Mouse (Mus musculus): ENCODE data around the gene Cldn9. TPM values are rescaled to one million over a fixed set of nuclear protein-coding genes. Genes with fewer than 3 reads are reported as not detected.

Cldn9 gene
- polyA plus RNA-seq (2012; rRNA removed) = not detected in 2 replicates

DNA sequence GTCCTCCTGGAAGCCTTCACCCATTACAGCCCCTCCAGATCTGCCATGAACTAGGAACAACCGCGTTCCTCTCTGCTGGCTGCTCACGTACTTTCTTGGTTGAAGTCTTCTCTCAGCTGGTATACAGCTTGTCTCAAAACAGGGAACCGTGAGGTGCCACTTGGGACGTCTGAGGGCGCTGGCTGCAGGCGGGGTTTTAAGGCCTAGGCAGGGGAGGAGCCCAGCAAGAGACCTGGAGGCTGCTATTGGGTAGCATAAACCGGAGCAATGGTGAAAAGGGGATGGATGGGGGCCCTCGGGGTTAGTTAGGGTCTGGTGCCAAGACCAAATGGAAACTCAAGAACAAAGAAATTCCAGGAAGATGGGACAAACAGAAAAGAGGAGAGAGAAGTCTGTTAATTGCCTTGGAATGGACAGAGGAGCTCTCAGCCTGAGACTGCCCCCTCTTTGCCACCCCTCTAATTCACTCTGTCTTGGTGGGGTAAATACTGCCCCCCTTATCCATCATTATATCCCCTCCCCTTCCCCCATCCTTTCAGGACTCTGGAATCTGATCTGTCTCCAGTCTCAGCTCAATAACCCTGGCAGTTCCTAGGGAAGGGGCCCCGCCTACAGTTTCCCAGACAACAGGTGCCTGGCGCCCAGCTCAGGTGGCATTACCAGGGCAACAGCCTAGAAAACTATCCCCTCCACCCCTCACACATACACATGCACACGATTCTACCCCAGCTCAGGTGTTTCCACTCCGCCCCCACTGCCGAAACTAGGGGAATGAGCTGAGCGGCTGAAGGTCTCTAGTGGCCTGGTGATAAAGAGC, at the start of gene Cldn9:
Gene Cldn9 (minus strand): TSS at position 171 of the 817 bp plus-strand sequence.

DNA sequence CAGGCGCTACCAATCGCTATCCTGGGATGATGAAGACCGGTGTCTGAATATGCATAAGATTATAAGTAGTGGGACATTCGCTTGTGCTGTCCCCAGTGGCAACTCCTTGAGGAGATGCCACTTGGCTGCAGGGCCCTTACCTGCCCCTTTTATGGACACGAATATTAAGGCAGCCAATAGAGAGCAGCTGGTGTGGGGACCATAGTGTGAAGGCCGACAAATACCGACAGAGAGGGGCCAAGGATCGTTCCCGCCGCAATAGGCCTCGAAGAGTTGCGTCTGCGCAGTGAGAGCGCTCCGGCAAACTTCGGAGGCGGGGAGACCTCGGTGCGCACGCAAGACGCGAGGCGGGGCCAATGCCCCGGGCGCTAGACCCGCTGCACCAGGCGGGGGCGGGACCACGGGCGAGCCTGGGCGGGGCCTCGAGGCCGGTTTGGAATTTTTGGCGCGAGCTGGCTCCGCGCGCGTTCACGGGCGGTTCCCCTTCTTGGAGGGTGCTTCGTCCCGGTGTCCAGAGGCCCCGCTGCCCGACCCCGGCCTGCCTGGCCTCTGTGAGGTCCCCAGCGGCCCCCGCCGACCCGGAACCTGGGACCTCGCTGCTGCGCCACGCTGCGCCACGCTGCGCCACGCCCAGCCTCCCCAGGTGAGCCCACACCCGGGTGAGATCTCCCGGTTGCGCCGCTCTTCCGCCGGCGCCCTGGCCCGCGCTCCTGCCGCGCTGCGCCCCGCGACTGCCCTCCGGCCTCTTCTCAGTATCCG, 42.4 kb upstream of the Cldn9 start, which contains the start of gene Pkmyt1:
Gene Pkmyt1 (plus strand): TSS at position 338 of the 759 bp plus-strand sequence.

DNA sequence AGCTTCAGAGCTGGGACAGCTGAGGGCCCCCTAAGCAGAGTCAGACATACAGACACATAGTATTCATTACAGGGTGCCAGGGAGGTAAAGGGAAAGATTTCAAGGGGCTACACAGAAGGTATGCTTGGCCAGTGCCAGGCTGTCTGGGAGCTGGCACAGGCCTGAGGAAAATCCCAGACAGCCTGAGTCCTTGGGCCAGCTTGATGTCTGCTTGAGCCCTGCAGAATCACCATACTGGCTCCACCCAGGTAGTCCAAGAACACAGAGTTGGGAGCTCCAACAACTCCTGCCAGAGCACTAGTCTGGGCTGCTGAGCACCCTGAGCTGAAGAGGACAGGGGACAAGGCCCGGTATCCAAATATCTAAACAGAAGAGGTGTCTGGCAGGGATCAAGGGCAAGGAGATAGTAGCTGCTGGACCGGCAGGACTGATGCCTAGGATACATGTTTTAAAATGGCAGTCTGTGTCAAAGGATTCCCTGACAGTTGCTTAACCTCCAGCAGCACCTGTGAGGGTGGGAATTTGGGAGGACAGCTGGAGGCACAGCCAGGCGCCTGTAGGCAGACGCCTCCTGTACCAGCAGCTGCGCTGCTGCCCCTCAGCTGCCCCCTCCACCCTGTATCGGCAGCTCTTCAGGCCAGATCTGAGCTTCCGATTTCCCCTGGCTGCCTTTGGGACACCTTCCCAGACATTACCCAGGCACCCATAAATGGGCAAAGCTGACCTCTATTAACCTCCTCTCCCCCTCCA, 38.7 kb upstream of the Cldn9 start, which contains the start of gene 1520401A03Rik:
Gene 1520401A03Rik (minus strand): TSS at position 408 of the 750 bp plus-strand sequence.

DNA sequence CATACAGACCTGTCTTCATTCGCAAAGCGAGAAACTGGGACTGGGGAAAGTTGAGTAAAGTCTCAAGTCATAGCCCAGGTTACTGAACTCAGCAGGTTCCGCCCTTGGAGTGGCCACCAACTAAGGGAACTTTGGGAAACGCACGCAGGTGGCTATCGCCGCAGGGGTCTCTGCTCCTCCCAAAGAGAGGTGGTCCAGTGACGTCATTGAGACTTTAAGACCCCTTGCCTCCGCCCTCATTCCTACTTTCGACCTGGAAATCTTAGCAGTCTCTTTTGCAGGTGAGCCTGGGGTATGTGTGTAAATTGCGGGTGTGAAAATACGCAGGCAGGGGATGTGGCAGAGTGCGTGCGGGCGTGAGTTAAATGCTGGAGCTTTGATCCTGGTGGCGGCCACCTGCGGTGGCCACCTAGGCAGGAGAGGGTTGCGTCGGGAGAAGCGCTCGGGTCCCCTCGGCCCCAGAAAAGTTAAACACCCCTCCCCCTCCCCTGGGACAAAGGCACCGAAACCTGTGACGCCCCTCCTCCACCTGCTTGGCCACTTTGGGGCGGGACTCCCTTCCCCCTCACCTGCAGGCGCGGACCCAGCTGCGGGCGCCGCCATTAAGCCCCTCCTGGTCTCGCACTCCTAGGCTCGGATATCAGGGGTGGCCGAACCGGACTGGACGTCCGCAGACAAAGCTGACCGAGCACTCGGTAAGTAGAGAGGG, 4.5 kb downstream of the Cldn9 start, which contains the start of gene Cldn6:
Gene Cldn6 (plus strand): TSS at position 123 of the 709 bp plus-strand sequence.

DNA sequence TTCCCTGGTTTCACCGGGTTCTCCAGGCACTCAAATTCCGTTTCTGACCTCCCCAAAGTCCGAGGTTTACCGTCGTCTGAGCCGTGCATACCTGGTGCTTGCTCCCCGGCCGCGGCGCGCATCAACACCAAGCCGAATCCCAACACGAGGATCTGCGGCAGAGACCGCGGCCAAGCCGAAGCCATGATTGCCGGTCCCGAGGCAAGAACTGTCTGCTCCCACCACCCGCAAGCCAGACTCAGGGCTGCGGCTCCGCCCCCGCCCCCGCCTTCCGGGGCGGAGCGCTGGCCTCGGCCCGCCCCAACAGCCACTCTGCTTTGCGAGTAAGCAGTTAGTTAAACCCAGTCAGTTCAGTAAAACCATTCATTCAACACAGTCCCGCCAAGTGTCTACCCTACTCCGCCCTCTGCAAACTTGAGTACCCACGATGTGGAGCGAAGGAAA, 6.6 kb downstream of the Cldn9 start, which contains the start of gene Tnfrsf12a:
Gene Tnfrsf12a (minus strand): TSS at position 233 of the 444 bp plus-strand sequence.

DNA sequence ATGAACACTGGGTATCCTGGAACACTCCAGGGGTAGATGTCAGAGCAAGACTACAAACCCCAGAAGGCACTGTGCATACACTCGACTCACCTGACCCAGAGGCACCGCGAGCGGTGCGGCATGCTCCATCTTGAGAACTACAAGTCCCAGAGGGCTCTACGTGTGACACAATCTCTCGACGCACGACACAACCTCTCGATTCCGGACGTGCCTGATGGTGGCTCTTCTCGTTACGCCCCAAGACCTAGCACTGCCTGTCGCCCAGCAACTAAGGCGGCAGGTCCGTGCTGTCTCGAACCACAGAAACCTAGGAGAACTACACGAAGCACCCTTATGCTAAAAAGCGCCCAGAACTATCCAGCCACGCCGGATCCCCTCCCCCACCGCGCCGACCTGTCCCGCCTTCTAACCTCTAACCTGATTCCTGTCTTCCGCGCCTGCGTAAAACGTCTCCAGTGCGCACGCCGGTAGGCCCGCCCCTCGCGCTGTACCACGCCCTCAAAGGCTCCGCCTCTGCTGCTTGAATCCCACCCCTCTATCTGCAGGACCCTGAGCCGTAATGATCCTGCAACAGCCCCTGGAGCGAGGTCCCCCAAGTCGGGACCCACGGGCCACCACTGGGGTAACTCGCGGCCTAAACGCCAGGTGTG, 10.3 kb downstream of the Cldn9 start, which contains the start of the genes Hcfc1r1 and Thoc6:
Gene Hcfc1r1 (plus strand): TSS at position 173 of the 650 bp plus-strand sequence.
Gene Thoc6 (minus strand): TSS at position 459 of the 650 bp plus-strand sequence.

DNA sequence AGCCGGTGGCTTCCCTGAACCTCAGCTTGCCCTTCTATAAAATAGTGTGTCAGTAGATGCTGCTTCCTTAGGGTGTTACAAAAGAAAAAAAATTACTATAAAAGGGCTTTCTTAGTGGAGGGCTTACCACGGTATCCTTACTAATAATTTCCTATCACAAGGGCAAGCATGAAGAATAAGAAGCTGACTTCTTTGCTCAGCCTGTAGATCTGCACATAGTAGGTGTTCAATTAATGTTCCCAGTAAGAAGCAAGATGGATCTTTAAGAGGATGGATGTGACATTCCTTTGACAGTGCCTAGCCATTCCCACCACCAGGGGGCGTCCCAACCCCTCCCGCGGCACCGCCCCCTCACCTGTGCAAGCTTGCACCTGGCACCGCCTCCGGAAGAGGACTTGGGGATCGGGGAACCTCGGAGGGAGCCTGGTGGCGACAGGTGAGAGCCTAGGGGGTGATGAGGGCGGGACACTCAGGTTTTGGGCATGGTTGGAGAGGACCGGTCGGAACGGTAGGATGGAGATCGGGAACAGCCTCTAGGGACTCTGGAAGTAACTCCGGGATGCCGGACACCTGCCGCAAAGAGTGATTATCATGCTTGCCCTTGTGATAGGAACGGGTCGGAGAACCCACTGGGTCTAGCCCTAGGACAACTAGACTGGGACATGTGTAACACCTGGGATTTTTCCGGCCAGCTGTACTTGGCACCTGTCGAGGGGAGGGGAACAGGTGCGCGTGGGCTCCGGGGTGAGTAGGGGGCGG, 23.5 kb downstream of the Cldn9 start, which contains the start of gene Bicdl2:
Gene Bicdl2 (plus strand): TSS at position 390 of the 759 bp plus-strand sequence.

DNA sequence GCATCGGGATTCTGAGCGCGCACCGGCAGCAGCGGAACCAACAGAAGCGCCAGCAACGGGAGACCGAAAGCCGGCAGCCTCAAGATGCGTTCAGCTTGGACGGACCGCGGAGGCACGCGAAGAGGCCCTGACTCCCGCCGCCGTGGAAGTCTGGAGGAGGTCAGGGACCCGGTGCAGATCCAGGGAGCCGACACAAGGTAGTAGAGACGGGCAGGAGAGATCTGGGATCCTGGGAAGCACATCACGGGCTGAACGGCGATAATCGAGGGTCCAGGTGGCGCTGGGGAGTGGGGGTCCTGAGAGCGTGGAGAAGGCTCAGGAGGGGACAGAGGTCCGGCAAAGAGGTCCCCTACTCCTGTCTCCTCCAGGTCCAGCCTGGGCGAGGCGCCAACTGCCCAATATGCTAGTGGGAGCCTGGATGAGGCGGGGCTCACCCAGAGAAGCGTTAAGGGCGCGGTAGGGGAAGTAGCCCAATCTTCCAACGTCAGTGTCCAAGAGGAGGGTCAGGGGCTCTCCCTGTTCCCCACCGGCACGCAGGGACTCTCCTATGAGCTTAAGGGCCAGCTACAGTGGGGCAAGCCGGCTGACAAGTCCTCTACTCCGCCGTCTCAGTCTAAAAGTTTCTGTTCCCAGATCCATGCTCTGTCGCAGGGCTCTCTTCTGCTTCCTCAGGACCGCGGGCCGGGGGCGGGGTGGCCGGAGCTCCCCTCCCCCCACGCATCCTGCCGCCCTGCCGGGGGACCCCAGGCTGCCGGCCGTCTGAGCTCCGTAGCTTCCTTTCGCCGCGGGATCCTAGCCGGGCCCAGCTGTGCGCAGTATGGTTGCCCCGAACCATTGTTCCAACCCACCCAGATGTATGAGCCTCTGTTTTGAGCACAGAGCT, 39.0 kb downstream of the Cldn9 start, which contains the start of gene Mmp25:
Gene Mmp25 (minus strand): TSS at position 665 of the 883 bp plus-strand sequence.

Other genes starting within 250 kb of the Cldn9 start
- gene Vmn2r117, start 204.3 kb downstream of the Cldn9 start, polyA plus RNA-seq (2012; rRNA removed) = not detected in 2 replicates
- gene Zfp213, start 119.8 kb downstream of the Cldn9 start, polyA plus RNA-seq (2012; rRNA removed) = 3.0 and 3.8 TPM in 2 replicates
- 1.7 TPM in 2 replicates for gene Zfp13, start 84.5 kb downstream of the Cldn9 start, polyA plus RNA-seq (2012; rRNA removed)
- 0.03 TPM in 1 of 2 replicates, not detected in the other for gene Zscan10, start 83.2 kb downstream of the Cldn9 start, polyA plus RNA-seq (2012; rRNA removed)
- gene Mmp25, start 38.7 kb downstream of the Cldn9 start, polyA plus RNA-seq (2012; rRNA removed) = 0.10 and 0.12 TPM in 2 replicates
- 0.03 TPM in 1 of 2 replicates, not detected in the other for gene Bicdl2, start 23.5 kb downstream of the Cldn9 start, polyA plus RNA-seq (2012; rRNA removed)
- 11.5 and 12.4 TPM in 2 replicates for gene Hcfc1r1, start 10.4 kb downstream of the Cldn9 start, polyA plus RNA-seq (2012; rRNA removed)
- 16.5 and 18.5 TPM in 2 replicates for gene Thoc6, start 10.1 kb downstream of the Cldn9 start, polyA plus RNA-seq (2012; rRNA removed)
- 1.6 and 1.8 TPM in 2 replicates for gene Tnfrsf12a, start 6.6 kb downstream of the Cldn9 start, polyA plus RNA-seq (2012; rRNA removed)
- 0.38 and 0.81 TPM in 2 replicates for gene Cldn6, start 4.8 kb downstream of the Cldn9 start, polyA plus RNA-seq (2012; rRNA removed)
- gene 1520401A03Rik, start 38.8 kb upstream of the Cldn9 start, polyA plus RNA-seq (2012; rRNA removed) = 0.02 and 0.03 TPM in 2 replicates
- 24.8 and 29.8 TPM in 2 replicates for gene Pkmyt1, start 42.3 kb upstream of the Cldn9 start, polyA plus RNA-seq (2012; rRNA removed)
- 3.6 and 3.8 TPM in 2 replicates for gene Paqr4, start 56.8 kb upstream of the Cldn9 start, polyA plus RNA-seq (2012; rRNA removed)
- 0.07 TPM in 1 of 2 replicates, not detected in the other for gene Kremen2, start 61.8 kb upstream of the Cldn9 start, polyA plus RNA-seq (2012; rRNA removed)
- gene Flywch1, start 87.6 kb upstream of the Cldn9 start, polyA plus RNA-seq (2012; rRNA removed) = 3.9 and 4.2 TPM in 2 replicates
- 0.78 and 0.93 TPM in 2 replicates for gene Flywch2, start 102.1 kb upstream of the Cldn9 start, polyA plus RNA-seq (2012; rRNA removed)
- gene Srrm2, start 106.5 kb upstream of the Cldn9 start, polyA plus RNA-seq (2012; rRNA removed) = 104 and 131 TPM in 2 replicates
- gene Elob, start 145.1 kb upstream of the Cldn9 start, polyA plus RNA-seq (2012; rRNA removed) = 283 and 297 TPM in 2 replicates
- not detected in 2 replicates for gene Prss33, start 152.0 kb upstream of the Cldn9 start, polyA plus RNA-seq (2012; rRNA removed)
- not detected in 2 replicates for gene Prss32, start 159.8 kb upstream of the Cldn9 start, polyA plus RNA-seq (2012; rRNA removed)
- gene Prss41, start 160.1 kb upstream of the Cldn9 start, polyA plus RNA-seq (2012; rRNA removed) = 0.11 and 0.14 TPM in 2 replicates
- not detected in 2 replicates for gene Prss21, start 184.0 kb upstream of the Cldn9 start, polyA plus RNA-seq (2012; rRNA removed)
- gene Dcpp1, start 196.8 kb upstream of the Cldn9 start, polyA plus RNA-seq (2012; rRNA removed) = not detected in 2 replicates
- gene Dcpp2, start 196.9 kb upstream of the Cldn9 start, polyA plus RNA-seq (2012; rRNA removed) = not detected in 2 replicates
- not detected in 2 replicates for gene Dcpp3, start 233.4 kb upstream of the Cldn9 start, polyA plus RNA-seq (2012; rRNA removed)